Mouse (Mus musculus): ENCODE data around the gene Ift52. TPM values are rescaled to one million over a fixed set of nuclear protein-coding genes. Genes with fewer than 3 reads are reported as not detected.

Gene Ift52
- polyA plus RNA-seq, 1 experiment from 2014 or later, result 43.2 TPM

- Histone ChIP-seq H3K9ac (no peak overlapping the region), H3K4me1 (no peaks in the 10 kb centered on the region), H3K9me3 (no peaks in the 10 kb centered on the region), H3K27ac (no peak overlapping the region), H3K4me2 (no peak overlapping the region), H3K36me3 (no peaks in the 10 kb centered on the region), H3K4me3 (replicated peaks) (no peak overlapping the region), H3K27me3 (replicated peaks) (no peaks in the 10 kb centered on the region)
- WGBS, result 84% methylated on average over 3 of the region's 3 CpGs
- ATAC-seq (ENCODE audit: insufficient read depth, low FRiP score, low read depth), result no peak
These were observed 67.4 kb downstream of the Ift52 start for GRCm38 (mm10) chr2:163084519-163084918.

- 82% methylated on average over 6 of the region's 6 CpGs for WGBS
- no peak overlapping the region for H3K4me2 ChIP-seq
- no peak overlapping the region for H3K27ac ChIP-seq
- H3K4me1 ChIP-seq, result no peaks in the 10 kb centered on the region
- no peaks in the 10 kb centered on the region for H3K9me3 ChIP-seq
- no peaks in the 10 kb centered on the region for H3K36me3 ChIP-seq
- H3K9ac ChIP-seq, result no peak overlapping the region
- no peak for ATAC-seq (ENCODE audit: insufficient read depth, low FRiP score, low read depth)
- no peaks in the 10 kb centered on the region for H3K27me3 ChIP-seq (replicated peaks)
- no peak overlapping the region for H3K4me3 ChIP-seq (replicated peaks)
These were observed 67.9 kb downstream of the Ift52 start for GRCm38 (mm10) chr2:163085047-163085446.

- no peaks in the 10 kb centered on the region for H3K9me3 ChIP-seq
- H3K27ac ChIP-seq, result no peak overlapping the region
- no peaks in the 10 kb centered on the region for H3K4me1 ChIP-seq
- no peaks in the 10 kb centered on the region for H3K36me3 ChIP-seq
- ATAC-seq (ENCODE audit: insufficient read depth, low FRiP score, low read depth), result no peak
- no peak overlapping the region for H3K9ac ChIP-seq
- WGBS, result 73% methylated on average over 8 of the region's 8 CpGs
- no peak overlapping the region for H3K4me3 ChIP-seq (replicated peaks)
- no peaks in the 10 kb centered on the region for H3K27me3 ChIP-seq (replicated peaks)
- H3K4me2 ChIP-seq, result no peak overlapping the region
These were observed 69.4 kb downstream of the Ift52 start for GRCm38 (mm10) chr2:163086561-163086960.

- no peak for ATAC-seq (ENCODE audit: insufficient read depth, low FRiP score, low read depth)
- Histone ChIP-seq H3K36me3 (no peaks in the 10 kb centered on the region), H3K4me3 (replicated peaks) (no peak within 1 kb of the TSS), H3K27me3 (replicated peaks) (no peaks in the 10 kb centered on the region), H3K4me2 (no peak within 1 kb of the TSS), H3K9ac (no peak within 1 kb of the TSS), H3K4me1 (no peaks in the 10 kb centered on the region), H3K27ac (no peak within 1 kb of the TSS), H3K9me3 (no peaks in the 10 kb centered on the region)
- WGBS, result 78% methylated on average over 9 of the region's 9 CpGs
These were observed 70.6 kb downstream of the Ift52 start, which contains the start of gene Gtsf1l for GRCm38 (mm10) chr2:163087728-163088127. Gene Gtsf1l (minus strand): TSS chr2:163087855.

GRCm38 (mm10) chr2:163089475-163090123 lies 72.4 kb downstream of the Ift52 start:
- WGBS, result 73% methylated on average over 5 of the region's 5 CpGs
- H3K4me1 ChIP-seq, result no peaks in the 10 kb centered on the region
- H3K9me3 ChIP-seq, result no peaks in the 10 kb centered on the region
- no peak overlapping the region for H3K4me3 ChIP-seq (replicated peaks)
- no peak for ATAC-seq (ENCODE audit: insufficient read depth, low FRiP score, low read depth)
- H3K9ac ChIP-seq, result no peak overlapping the region
- H3K27ac ChIP-seq, result no peak overlapping the region
- H3K27me3 ChIP-seq (replicated peaks), result no peaks in the 10 kb centered on the region
- no peak overlapping the region for H3K4me2 ChIP-seq
- no peaks in the 10 kb centered on the region for H3K36me3 ChIP-seq

GRCm38 (mm10) chr2:163094909-163095308 lies 77.8 kb downstream of the Ift52 start:
- no peak overlapping the region for H3K4me3 ChIP-seq (replicated peaks)
- H3K9me3 ChIP-seq, result no peaks in the 10 kb centered on the region
- H3K27ac ChIP-seq, result no peak overlapping the region
- H3K4me2 ChIP-seq, result no peak overlapping the region
- H3K27me3 ChIP-seq (replicated peaks), result no peaks in the 10 kb centered on the region
- WGBS, result 84% methylated on average over 10 of the region's 10 CpGs
- H3K4me1 ChIP-seq, result no peaks in the 10 kb centered on the region
- H3K9ac ChIP-seq, result no peak overlapping the region
- ATAC-seq (ENCODE audit: insufficient read depth, low FRiP score, low read depth), result no peak
- H3K36me3 ChIP-seq, result no peaks in the 10 kb centered on the region

Small RNA genes lying within 50 kb of the gene (microRNA-seq; reads per million reads assigned to microRNA genes)
- gene Gm22174 (not detected), gene Mir7003 (not detected)

Other genes starting within 250 kb of the Ift52 start
- 170 and 191 TPM in 2 replicates for gene Srsf6, start 85.8 kb upstream of the Ift52 start, polyA plus RNA-seq (2015; fragmentation: Nextera tagmentation; extraction: Ambion mirVana)
- gene L3mbtl1, start 73.9 kb upstream of the Ift52 start, polyA plus RNA-seq (2015; fragmentation: Nextera tagmentation; extraction: Ambion mirVana), result 0.18 and 0.19 TPM in 2 replicates
- gene Sgk2, start 30.0 kb upstream of the Ift52 start, polyA plus RNA-seq (2015; fragmentation: Nextera tagmentation; extraction: Ambion mirVana), result 1.2 and 1.4 TPM in 2 replicates
- gene Mybl2, start 37.3 kb downstream of the Ift52 start, polyA plus RNA-seq (2015; fragmentation: Nextera tagmentation; extraction: Ambion mirVana), result 23.3 and 26.7 TPM in 2 replicates
- gene Gtsf1l, start 70.5 kb downstream of the Ift52 start, polyA plus RNA-seq (2015; fragmentation: Nextera tagmentation; extraction: Ambion mirVana), result not detected in 2 replicates
- gene Tox2, start 185.8 kb downstream of the Ift52 start, polyA plus RNA-seq (2015; fragmentation: Nextera tagmentation; extraction: Ambion mirVana), result 4.4 TPM in 2 replicates

All from stomach, embryonic 15.5 days (tissue).